Mouse (Mus musculus) CD4-positive, CD25-positive, alpha-beta regulatory T cell, adult 2 months (primary cell): ENCODE results near the gene Treh.

Experiments used
- DNase-seq: peaks from one replicate; pipeline ENCODE4 v3.0.0-alpha.2; 2012; ENCODE audit warnings: low read depth, low spot score

The Treh gene

DNA sequence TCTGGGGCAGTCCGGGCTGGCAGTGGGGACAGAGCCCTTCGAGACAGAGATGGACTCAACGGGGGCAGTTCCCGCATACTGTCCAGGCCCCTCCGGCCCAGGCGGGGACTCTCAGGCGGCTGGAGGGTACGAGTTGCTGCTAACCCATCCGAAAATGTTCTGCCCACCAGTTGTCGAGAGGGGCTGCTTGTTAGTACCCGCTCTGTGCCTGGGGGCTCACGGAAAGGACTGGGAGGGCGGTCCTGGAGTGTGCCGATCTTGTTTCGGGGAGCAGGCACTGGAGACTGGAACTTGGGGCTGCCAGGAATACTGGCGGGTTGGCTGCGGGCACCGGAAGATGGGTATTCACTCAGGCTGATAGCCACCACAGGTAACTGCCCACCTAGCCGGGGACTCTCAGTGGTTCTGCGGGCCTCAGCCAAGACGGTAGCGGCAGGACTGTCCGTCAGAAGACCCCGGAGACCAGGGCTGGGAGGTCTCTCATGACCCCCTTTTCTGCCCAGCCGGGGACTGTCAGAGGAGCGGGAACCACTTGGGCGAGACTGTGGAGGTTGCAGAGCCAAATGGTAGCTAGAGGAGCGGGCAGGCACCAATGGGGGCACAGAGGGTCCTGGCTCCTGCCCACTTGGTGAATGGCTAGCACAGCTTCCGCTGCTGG lies 42.8 kb downstream of the Treh start:
- no peak for DNase-seq

DNA sequence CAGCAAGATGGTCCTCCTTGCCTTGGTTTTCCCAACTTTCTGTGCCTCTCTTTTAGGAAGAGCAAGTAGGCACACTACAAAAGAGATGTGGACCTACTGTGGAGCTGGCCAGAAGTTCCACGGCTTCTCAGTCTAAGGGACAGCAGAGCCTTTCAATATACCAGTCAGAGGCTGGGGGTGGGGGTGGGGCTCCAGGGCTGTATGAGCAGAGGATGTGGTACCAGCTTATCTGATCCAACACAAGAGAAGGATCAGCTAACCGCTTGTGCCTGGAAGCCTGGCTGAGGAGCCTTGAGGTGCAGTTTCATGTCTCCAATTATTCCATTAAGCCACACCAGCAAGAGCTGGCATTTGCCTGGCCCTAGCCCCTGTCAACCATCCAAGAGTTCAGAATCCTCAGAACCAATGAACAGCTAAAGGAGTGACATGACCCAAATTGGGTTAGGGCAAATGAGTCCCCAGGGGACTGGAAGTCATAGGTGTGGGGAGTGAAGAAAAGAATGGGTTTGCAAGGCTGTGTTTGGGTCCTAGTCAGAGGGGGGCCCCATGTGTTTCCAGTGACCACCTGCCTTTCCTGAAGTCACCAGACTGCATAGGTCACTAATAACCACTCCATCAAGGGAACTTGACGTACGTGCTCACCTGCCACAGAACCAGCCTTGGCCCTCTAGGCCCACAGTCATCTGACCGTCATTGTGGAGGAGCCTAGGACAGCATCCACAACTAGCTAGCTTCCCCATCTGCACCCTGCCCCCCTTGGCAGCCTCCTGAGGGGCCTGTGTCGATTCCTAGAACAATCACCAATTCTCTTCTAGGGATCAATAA lies 44.2 kb downstream of the Treh start:
- peak; percentile 75 for DNase-seq

DNA sequence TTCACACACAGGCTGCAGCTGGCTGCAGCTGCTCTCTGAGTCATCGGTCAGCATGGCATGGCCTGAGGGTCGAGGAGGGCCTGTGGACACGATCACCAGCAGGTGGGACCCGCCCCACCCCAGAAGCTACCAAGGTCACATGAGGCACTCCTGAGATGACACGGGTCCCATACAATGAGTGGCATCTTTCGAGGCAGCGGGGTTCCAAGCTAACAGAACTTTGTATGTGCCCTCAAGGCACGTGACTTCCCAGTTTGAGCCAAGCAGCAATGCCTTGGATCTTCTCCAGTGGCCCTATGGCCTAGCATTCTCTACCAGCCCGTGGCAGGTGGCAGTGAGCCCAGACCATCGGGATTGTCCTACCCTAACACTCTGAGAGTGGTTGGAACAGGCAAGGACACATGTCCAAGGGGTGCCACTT lies 44.8 kb downstream of the Treh start:
- DNase-seq, result no peak

DNA sequence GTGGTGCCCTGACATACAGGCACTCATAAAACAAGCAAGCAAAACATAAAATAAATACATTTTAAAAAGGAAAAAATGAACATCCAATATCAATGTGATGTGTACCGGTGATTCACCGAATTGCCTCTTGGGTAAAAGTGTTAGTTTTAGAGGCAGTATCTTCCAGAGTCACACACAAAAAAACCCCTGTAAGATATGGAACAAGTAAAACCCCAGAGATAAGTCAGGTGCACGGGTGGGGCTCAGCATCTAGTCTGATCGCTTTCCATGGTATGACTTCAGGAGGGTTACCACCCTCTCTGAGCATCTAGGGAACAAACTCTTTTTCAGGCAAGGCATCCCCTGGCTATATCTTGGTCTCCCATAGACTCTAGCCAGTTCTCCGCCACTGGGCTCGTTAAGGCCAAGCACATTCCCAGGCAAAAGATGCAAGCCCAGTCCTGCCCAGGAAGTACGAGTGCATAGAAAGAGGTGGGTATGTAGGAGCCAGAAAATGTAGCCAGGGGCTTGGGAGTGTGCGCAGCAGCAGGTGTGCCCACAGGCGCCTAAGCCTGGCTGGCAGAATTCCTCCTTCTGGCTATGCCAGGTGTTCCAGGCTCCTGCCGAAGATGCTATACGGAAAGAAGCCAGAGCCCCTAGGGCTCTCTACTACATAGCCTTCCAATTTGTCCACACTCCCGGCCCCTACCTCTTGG lies 46.1 kb downstream of the Treh start:
- DNase-seq, result no peak

DNA sequence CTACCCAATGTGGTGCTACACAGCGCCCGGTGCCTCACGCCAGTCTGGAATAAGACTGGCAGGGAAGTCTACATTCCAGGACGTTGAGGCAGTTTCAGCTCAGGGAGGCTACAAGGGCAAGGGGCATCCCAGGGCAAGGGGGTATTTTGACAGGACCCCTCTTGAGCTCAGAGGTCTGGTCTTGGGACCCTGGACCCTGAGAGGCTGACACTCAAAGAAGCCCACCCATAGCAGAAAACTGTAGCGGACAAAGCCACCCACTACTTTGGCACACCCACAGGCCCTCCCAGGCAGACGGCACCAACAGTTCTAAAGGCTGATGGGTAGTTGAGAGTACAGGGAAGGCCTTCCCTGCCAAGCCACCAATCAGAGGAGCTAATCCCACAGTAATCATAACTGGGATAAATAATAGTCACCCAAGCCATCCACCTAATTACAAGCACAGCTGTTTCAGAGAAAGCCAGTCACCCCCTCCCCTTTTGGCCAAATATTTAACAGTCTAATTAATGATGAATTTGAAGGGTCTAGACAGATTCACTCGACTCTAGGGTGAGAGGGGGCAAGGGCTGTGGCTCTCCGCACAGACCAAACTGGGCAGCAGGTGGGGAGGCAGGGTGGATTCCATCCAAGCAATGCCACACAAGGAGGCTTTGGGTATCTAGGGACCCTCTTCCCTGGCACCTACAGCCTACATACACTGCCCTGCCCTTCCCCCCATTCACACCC lies 46.8 kb downstream of the Treh start:
- no peak for DNase-seq

DNA sequence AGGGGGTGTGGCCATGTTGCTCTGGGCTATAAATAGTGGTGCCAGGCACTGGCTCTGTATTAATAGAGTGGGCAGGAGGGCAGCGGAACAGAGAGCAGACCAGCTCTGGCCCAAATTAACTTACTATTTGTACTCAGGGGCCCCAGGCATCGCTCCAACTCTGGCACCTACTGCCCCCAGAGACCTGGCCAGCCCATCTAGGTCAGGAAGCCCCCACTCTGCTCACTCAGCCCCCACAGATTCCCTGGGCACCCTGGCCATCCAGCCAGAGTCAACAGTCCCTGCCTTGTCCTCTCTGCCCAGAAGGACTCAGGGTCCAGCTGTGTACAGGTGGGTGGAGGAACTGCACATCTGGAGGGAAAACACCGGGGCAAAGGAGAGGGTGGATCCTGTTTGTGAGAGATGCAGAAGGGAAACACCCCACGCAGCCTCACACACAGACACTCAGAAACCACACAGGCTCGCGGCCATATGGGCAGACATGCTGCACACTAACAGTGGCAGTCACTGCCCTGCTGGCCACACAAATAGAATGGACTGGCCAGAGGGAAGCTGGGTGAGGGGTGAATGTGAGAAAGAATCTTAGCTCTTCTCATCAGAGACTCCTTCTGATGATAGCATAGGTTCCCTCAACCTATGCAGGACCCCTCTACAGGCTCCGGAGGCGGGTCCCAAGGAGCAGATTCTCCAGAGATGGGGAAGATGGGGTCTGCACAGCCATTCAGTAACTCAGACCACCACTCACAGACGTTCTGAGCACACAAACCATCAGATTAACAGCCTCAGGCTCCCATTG lies 47.5 kb downstream of the Treh start:
- peak; percentile 49 for DNase-seq

DNA sequence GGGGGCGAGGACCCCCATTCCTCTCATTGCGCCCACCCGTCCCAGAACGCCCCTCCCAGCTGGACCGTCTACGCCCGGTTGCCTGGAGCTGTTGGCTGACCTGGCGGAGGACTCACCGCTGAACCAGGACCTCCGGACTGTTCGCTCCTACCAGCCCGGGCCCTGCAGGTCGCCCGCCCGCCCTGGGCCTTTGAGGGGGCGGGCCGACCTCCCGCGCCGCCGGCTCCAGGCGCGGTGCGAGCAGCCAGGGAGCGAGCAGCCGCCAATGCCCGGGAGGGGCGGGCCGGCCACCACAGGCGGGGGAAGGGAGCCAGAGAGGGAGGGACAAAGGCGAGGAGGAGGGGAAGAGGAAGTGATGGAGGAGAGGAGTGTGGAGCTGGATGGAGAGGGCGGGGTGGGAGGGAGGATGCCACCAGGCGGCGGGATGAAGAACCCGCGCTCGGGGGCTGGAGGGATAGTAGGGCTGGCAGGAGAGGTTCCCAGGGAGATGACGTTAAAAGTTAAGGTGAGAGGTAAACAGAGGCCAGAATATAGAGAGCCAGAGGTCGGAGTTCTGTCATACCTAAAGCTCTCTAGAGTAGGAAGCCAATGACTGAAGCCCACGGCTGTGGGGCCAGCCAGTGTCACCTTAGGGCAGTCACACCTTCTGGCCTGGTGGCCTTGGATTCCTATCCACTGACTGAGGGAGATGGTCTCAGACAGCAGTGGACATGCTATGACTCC lies 48.3 kb downstream of the Treh start:
- DNase-seq, result peak; percentile 71

DNA sequence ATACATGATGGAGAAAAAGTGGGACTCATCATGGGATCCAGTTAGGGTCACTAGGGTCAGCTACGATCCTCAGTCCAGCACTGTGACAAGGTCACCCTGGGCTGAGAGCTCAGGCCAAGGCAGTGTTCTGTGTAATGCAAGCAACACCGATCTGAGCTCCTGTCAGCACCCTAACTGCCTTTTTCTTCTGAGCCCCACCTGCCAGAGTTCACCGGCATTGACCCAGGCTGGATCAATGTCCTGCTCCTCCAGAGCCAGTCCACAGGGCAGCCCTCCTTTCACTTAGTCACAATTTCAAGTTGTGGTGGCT lies 48.8 kb downstream of the Treh start:
- no peak for DNase-seq

DNA sequence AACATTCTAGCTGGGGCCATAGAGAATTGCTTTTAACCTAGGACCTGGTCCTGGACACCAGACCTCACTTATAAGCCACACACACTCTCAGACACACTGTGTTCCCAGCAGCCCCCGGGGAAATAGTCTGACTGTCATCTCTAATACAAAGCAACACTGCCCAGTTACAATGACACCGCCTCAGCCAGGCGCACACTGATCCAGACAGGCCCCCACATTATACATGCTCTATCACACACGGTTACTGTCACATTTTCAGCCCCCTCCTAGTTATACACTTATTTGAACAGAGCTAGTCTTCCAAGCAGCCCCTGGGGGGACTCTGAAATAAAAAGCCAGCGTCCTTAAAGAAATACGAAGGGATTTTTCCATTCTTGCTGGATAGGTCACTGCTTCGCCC lies 49.5 kb downstream of the Treh start:
- DNase-seq, result no peak

DNA sequence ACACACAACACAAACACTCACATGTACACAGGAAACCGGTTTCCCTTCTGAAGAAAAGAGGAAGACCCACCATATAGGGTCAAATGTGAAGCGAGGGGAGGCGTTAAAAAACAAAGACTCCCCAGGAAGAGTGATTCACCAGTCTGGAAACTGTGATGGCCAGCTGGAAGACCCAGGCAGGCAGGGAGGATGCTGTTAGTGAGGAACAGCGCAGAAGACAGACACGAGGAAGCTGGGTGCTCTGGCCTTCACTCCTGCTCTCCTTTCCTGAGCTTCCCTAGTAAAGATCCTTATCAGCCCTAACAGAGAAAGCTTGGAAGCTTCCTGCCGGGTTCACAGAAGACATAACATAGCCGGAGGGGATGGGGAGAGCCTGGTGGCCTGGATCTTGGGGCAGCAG lies 50.0 kb downstream of the Treh start:
- DNase-seq, result no peak

DNA sequence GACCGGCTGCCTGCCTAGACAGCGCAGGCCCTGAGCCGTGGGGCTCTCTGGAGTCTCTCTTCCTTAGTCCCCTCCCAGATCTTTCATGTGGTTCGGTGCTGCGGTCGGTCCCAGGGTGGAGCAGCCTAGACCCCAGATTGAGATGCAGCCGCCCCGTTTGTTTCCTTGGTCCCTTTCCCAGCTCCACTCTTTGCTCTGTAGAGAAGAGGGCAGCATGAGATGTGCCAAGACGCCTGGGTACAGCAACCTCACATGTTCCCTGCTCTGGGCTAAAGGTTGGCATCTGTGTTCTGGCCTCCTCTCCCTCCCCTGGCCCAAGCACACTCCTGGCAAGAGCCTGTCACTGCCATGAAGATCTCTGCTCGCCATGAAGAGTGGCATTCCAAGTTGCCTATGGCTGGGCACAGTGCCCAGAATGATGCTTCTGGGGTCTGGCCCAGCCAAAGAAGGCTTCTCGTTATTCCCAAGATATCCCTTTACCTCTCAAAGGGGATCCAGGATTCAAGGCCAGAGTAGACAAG lies 50.5 kb downstream of the Treh start:
- peak; percentile 42 for DNase-seq

DNA sequence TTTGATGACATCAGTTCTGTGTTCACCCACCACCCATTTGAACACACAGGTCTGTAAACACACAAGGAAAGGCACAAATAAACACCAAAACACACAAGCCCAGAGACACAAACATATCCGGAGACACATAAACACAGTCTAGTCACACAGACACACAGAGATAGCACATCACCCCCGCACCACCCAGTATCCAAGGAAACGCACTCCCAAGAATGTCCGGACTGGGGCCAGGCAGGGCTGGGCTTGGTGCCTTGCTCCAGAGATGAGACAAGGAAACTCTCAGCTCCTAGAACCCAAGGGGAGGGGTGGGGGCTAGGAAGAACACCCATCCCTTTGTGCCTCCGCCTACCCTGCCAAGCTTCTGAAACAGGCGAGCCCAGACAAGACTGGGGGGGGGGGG lies 51.2 kb downstream of the Treh start:
- DNase-seq, result no peak

DNA sequence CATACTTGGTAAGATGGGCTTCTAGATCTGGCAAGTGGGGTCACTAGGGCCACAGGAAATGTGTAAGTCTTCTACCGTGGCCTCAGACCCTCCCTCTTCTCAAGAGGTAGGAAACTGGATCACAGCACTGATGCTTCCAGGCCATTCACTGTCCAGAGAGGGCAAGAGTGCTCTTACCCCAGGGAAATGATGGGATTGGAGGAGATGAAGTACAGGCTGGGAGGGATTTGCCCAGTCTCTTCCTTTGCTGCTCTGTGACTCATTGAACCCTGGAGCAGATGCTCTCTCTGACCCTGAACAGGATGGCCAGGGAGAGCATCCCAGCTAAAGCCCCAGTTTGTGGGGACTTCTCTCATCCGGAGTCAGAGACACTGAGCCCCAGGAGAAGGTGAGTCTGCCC lies 51.6 kb downstream of the Treh start:
- no peak for DNase-seq

DNA sequence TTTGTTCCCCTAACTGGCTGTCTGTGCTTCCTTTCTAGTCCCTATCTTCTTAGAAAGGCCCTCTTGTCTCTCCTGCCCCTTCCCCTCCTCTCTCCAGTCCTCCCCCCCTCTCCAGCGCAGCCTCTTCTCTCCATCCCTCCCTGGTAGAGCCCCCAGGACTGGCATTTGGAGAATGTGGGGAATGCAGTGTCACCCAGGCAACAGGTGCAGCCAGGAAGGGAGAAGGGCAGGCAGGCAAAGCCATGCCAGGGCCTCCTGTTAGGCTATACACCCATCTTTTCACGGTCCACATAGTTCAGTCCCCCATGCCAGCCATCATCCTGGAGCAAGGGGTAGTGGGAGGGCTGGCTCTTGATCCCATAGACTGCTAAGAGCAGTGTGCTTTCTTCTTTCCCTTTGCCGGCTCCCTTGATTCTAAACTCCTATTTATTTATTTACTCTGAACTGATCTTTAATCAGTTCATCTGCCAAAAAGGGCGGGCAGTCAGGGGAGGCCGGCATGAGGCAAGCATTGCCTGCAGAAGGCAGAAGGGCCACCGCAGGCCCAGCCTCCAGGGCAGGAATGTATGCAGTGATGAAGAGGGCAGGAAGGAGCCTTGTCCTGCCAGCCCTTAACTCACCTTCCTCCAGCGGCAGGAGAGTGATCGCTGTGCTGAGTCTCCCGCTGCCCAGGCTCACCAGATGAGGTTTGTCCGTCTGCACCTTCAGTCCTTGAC lies 53.6 kb downstream of the Treh start:
- DNase-seq, result no peak

DNA sequence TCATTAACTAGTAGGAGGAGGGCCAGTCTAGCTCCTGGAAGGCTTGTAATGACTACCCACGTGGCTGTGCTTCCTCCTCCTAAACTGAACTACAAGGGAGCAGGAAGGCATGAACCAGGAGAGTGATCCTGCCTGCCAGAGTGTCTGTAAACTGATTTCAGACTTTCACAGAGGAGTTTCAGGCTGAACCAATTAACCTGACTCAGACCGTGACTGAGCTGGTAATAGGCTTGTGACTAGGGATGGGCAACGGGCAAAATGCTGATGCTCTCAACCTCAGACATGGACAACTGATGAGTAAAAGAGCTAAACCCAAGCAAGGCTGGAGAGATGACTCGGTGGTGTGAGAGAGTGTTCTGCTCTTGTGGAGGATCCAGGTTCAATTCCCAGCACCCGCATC lies 54.4 kb downstream of the Treh start:
- DNase-seq, result no peak

DNA sequence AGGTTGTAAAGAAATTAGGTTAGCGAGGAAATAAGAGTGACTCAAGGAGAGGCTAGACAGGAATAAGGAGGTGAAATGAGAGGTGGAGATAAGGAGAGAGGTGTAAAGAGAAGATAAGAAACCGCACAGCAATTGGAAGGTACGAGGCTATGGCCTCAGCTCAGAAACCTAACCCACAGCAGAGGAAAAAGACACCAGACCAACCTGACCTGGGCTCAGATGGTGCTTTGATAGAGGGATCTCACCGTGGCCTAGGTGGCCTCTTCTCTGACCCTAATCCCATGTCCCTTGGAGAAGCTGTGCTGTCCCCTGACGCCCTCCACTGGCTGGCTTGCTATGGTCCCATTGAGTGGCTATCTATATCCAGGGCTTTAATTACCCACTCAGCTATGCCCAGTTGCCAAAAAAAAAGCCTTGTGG lies 59.1 kb downstream of the Treh start:
- DNase-seq, result no peak

DNA sequence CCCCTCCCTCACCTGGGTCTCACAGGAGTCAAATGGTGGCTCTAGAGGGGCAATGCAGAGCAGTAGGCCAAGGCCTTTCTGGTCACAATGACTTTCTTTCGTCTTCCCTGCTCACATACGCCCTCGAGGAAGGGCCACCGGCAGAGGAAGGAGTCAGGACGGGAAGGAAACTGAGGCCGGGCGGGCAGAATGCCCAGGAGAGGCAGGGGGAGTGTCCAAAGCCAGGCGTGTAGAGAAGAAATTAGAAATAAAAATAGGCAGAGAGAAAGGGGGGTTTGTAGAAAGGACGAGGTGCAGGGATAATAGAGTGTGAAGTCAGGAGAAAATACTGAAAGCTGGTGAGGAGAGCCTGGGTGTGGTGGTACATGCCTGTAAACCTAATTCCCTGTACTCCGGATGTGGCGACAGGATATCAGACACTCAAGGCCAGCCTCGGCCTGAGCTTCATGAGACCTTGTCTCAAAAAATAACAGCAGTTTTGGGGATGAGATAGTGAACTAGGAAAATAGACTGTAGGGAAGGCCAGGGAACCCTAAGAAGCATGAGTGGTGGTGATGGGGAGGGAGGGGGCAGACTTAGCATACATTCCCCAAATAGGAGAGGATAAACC lies 60.0 kb downstream of the Treh start:
- no peak for DNase-seq

DNA sequence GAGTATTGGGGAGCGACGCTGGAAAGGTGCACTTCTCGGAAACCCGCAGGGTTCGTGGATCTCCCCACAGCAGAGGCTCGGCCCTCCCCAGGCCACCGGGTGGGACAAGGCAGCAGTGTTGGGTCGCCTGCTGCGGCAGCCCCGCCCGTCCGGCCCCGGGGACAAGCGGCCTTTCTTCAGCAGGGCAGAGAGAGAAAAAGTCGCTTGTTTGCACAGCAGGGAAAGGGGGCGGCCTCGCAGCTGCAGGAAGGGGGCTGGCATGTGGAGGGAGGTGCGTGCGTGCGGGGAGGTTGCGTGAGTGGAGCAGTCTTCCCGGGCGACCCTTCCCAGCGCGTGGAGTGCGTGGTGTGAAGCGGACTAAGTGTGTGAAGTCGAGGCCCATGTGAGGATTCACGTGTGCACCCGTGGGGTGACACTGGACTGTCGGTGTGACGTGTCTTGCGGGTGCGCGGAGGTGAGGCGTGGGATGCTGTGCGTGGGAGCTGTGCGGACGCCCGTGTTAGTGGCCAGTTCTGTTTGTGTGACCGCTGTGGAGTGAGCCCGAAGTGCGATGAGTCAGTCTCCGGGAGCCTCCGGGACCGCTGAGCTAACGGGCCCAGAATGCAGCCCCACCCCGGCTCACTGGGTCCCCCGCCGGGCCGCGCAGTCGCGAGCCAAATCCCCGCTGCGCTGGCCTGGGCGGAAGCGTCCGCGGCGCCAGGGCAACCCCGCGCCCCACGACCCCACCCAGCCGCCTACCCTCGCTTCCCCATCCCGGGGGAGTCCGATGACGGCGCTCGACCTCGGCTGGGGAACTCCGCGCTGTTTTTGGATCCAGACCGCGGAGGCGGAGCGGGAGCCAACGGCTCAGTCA lies 60.9 kb downstream of the Treh start:
- DNase-seq, result peak; percentile 66
